Mouse (Mus musculus) heart, adult 11 months (tissue): ENCODE measurements around the gene Clec9a.

ENCODE experiments used
- DNase-seq: peaks from one replicate; pipeline ENCODE4 v3.0.0; 2022

Clec9a gene

DNA sequence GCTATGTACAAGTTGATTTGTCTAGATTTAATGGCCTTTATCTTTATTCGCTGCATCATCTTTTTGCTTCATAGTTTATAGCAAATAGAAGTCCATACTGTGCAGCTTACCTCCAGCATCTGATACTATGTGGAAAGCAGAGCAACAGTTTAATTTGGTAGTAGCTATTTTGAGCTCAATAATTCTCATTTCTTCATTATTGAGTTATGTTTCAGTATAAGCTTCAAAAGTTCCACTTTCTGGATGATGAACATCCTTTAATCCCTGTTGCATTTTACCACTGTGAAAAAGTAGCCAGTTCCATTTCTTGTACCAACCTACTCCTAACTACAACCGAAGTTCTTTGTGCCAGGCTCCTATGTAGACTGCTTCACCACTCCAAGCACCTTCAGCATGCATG, at the start of gene Clec9a:
Gene Clec9a (plus strand): TSS at position 301 of the 400 bp plus-strand sequence.
- DNase-seq: peak; percentile 4

- DNase-seq: peak; percentile 10
Observed at GRCm38 (mm10) chr6:129359515-129359914, 49.1 kb upstream of the Clec9a start.

DNA sequence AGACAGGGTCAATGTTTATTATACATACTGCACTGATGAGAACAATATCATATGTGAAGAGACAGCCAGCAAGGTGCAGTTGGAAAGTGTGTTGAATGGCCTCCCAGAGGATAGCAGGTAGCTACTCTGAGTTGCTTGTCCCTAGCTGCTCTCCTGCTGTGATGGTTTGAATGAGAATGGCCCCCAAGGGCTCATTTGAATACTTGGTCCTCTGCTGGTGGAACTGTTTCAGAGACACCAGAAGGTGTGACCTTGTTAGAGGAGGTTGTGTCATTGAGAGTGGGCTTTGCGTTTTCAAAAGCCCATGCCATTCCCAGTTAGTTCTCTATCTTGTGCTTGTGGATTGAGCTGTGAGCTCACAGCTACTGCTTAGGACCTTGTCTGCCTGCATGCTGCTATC, 44.7 kb upstream of the Clec9a start:
- peak; percentile 22 for DNase-seq

GRCm38 (mm10) chr6:129365959-129366359, 42.7 kb upstream of the Clec9a start:
- peak; percentile 69 for DNase-seq

GRCm38 (mm10) chr6:129369374-129370132, 39.1 kb upstream of the Clec9a start:
- peak; percentile 83 for DNase-seq

GRCm38 (mm10) chr6:129374937-129375471, 33.7 kb upstream of the Clec9a start:
- no peak for DNase-seq

- no peak for DNase-seq
Observed at GRCm38 (mm10) chr6:129380454-129380853, 28.2 kb upstream of the Clec9a start.

DNA sequence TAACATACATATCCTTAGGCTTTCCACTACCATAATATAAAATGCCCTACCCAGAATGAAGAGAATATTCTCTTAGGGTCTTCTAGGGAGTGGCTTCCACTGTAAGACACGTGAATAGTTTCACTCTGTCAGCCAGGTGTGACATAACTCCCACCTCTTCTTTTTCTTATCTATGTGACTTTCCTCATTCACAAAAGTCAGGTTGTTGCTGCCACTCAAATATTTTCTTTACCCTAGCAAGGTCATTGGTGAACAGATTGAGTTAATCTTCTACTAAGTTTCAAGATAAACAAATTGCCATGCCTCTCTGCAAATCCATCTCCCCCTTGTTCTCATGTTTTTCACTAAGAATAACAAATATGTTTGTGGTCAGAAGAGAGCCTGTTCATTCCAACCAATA, 26.9 kb upstream of the Clec9a start:
- DNase-seq: no peak

DNA sequence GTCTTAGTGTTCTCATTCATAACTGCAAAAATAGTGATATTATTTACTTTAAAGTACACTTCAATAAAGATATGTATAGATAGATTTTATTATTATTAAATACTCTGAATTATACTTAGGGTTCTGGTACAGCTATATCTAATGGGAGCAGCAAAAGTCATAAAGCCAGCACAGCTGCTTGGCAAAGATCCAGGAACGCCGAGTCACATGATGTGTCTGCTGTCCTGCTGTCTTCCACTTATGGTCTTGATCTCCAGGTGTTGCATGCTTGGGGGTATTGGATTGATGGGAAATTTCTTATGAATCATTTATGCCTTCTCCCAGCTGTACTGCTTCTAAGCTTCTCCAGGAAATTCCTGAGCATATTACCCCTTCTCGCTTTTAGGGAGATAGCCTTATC, 25.2 kb upstream of the Clec9a start:
- no peak for DNase-seq

DNA sequence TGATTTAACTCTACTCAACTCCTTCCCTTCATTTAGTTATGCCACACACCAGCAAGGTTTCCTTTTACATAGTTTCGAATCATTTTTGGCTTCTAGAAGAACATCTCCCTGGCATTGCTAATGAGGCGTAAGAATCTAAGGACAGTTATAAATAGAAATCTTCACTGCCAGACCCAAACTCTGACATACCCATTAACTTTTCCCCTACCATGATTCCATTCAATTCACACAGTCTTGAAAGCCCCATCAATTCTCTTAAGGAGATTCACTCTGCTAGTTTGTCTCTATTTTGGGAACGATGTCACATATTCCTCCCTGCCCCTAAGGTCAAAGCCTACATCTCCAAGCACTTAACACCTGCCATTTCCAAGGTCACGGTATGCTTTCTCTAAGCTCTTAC, 23.7 kb upstream of the Clec9a start:
- no peak for DNase-seq

- DNase-seq: no peak
Observed at GRCm38 (mm10) chr6:129385774-129386173, 22.9 kb upstream of the Clec9a start, which contains the start of gene Clec12b. Gene Clec12b (minus strand): TSS chr6:129385874.

DNA sequence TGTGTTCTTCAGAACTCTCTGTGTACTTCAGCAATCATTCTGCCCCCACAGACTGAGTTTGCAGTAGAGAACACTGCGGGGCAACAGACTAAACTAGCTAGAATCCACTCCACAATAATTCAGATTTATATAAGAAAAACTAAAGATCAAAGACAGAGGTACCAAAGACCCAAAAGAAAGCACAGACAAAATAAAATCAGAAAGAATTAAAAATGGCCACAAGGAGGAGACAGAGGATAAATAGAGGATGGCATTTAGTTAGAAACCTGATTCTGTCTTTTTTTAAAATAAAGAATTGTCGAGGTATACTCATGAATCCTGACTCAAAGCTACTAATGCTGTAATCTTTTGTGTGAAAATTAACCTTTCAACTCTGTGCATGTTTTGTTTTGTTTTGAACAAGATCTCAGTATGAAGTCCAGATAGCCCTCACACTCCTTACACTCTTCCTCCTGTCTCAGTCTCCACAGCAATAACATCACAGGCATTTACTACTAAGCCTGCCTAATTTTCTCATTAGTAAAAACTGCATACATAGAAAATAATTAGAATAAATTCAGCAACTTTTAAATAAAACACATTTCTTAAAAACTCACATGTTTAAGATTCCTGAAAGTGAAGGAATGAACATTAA, 15.5 kb upstream of the Clec9a start:
- no peak for DNase-seq

- DNase-seq: no peak
Observed at GRCm38 (mm10) chr6:129393732-129394131, 14.9 kb upstream of the Clec9a start.

DNA sequence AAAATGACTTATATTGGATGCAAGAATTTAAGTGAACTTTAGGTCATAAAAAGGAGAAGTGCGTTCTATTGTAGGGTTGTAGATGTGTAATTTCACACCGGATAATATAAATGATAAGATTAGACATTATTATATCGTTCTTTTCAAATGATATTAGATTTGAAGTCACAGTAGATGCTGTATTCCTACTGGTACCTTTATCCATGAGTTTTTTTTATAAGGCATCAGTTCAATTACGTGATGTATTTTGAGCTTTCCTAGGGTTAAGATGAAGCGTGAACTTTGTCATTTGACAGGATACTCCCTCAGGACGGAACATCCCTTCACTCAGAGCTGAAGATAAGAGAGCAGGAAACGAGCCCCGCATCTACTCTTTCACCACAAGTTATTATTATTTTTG, 11.7 kb upstream of the Clec9a start, which contains the start of gene Clec1b:
Gene Clec1b (plus strand): TSS at position 301 of the 400 bp plus-strand sequence.
- DNase-seq: no peak

- DNase-seq: peak; percentile 93
Observed at GRCm38 (mm10) chr6:129399945-129400344, 8.7 kb upstream of the Clec9a start.

GRCm38 (mm10) chr6:129402404-129402803, 6.3 kb upstream of the Clec9a start:
- peak; percentile 23 for DNase-seq

GRCm38 (mm10) chr6:129403391-129403790, 5.3 kb upstream of the Clec9a start:
- DNase-seq: peak; percentile 34

GRCm38 (mm10) chr6:129405999-129406398, 2.7 kb upstream of the Clec9a start:
- peak; percentile 14 for DNase-seq

DNA sequence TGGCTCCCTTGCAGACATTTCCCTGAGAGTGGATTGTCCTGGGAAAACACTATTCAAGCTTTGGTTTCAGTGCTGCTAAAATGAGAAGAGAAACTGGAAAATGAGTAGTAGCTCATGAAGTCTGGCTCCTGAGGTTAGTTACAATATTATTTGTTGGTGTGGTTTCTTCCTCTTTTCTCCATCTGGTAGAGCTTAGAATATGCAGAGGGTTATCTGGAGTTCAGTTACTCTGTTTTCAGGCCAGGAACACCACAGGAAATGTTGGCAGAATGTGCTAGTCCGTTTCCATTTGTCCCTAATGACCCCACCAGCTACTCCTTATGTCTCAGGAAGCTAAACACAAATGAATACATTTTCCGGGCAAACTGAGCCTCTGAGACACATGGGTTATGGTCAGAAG, 1.3 kb upstream of the Clec9a start:
- DNase-seq: peak; percentile 94

DNA sequence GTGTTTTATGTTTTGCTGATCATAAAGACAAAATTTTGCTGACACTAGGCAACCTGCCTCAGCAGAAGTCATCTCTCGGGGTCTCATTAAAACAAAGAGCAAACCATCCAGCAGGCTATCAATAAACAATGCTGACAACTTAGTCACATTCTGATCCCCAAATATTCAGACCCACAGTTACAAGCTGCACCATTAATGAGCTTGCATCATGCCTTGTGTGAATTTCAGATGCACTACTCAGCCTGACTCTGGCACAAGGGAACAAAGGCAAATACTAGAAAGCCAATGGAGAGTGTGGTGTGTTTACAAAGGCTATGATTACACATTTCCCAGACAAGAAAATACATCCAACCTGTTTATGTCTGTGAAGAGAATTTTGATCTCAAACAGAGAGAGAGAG, 5.5 kb downstream of the Clec9a start:
- no peak for DNase-seq

DNA sequence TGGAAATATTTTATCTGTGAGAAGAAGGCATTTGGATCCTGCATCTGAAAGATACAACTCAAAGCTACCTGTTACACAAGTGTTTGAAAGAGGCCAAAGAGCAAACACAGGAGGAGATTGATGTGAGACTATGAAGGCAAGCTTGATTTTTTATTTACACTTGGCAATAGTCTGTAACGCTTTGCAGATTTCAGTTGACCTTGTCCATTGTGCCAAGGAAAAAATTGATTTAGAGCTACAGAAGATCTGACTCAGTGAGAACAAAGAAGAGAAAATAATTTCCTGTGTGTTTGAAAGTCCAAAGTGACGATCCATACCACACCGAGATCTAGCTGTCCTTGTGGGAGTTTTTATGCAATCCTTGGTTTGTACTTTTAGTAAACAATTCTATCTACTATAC, 13.6 kb downstream of the Clec9a start:
- no peak for DNase-seq

DNA sequence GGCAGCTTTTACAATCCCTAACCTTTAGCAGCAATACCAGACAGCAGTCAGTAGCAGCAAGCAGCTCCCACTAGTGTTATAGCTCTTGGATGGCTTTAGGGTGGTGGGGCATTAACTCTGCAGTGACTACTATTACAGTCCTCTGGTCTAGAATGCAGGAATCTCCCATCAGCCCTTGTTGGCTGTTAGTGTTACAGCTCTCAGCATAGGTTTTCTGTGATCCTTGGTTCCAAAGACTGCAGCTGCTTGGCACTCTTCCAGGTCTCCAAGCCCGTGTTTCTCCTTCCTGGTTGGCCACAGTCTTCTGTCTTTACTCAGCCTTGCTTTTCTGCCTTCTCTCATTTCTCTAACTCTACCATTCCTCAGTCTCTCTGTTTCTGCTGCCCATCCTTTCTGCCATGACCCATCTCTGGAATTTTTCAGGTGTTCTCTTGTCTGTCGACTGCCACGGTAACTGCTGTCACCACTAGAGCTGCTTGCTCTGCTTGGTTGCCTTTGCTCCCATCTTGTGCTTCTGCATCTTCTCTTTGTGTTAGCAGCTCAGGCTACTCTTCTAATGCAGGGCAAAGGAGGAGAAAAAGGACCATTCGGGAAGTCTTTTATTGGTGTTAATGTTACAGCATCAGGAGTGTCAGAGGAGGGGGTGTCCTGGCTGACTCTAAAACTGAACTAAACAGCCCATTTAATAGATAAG, 14.5 kb downstream of the Clec9a start:
- DNase-seq: peak; percentile 83

DNA sequence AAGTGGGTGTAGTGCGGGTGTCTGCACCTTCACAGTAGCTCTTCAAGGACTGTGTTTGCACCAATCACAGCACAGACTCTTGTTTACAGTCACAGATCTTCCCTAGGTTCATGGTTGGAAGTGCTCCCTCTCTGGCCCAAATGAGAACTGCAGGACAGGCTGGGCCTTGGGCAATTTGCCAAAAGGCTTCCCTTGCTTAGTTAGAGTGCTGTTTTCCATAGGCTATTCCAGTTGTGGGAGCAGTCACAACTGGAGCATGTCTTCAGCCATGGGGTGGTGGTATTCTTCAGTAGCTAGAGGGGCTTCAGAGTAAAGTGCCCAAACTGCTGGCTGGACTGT, 15.0 kb downstream of the Clec9a start:
- DNase-seq: peak; percentile 98

GRCm38 (mm10) chr6:129425217-129425616, 16.6 kb downstream of the Clec9a start:
- no peak for DNase-seq
